Mouse (Mus musculus): ENCODE measurements around the gene Prpf38b.

DNA sequence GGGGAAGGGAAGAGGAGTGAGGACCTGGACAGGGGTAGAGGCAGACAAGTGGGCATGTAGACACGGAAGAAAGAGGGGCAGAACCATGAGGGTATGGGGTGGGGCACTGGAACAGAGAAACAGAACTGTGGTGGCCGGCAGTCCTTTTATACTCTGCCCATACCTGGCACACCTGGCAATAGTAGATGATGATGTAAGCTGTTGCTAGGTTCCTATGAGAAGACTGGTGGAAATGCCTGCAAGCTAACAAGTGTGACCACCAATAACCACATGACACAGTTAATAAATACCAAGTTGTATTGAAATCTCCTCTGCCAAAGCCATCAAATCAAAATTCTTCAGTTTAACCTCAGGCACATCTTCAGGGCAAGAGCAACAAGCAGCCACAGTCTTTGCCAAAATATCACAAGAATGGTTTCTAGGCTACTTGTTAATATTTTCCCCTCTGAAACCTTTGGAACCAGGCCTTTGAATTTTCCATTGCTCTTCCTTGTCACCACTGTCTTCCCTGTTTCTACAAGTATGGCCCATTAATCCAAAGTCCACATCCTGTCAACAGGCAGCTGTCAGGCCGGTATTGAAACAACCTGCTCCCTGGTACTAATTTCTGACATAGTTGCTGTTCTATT is 9.0 kb upstream of the Prpf38b start:
- TF ChIP-seq CTCF (IDR thresholded peaks at IDR 0.05; ENCODE audit: low read depth) (no peak), EP300 (IDR thresholded peaks at IDR 0.05; ENCODE audit: low read depth) (no peak)
